Mouse (Mus musculus) liver, postnatal 0 days (tissue): ENCODE measurements around the gene Olfr374. TPM values are rescaled to one million over a fixed set of nuclear protein-coding genes. Genes with fewer than 3 reads are reported as not detected.
A peak's percentile ranks its signal among the peaks of the same experiment; 100 is the strongest.
"Not testable (repeated sequence)": the region's sequence is repeated elsewhere in the genome, so short reads cannot be mapped to it uniquely, and the experiment has no call there.

Experiments
- ATAC-seq: fragments of 200-750 bp; cut with Nextera tagmentation; 2 replicates; pipeline ENCODE4 v1.8.0; 2017; ENCODE audit warnings: mild to moderate bottlenecking, moderate library complexity
- DNase-seq: peaks from one replicate; pipeline ENCODE4 v3.0.0-alpha.2; 2016
- H3K27ac ChIP-seq: fragments of 300-500 bp; sonication (generic); 2 replicates; pipeline ENCODE4 v1.5.1; 2014; ENCODE audit warnings: antibody characterized with exemption, moderate library complexity, mild to moderate bottlenecking, low read depth
- H3K27me3 ChIP-seq: fragments of 300-500 bp; sonication (generic); 2 replicates; pipeline ENCODE4 v1.6.1; 2014; ENCODE audit warnings: low read length, control low read depth, mixed read lengths; ENCODE audit not compliant: insufficient read depth
- H3K36me3 ChIP-seq: fragments of 300-500 bp; sonication (generic); replicated peaks from 2 replicates; pipeline ENCODE4 v1.6.1; 2014; ENCODE audit warnings: mild to moderate bottlenecking, control low read depth, low read length, moderate library complexity, mixed read lengths; ENCODE audit not compliant: insufficient read depth
- H3K4me1 ChIP-seq: fragments of 300-500 bp; sonication (generic); 2 replicates; pipeline ENCODE4 v1.6.1; 2014; ENCODE audit warnings: antibody characterized with exemption, mild to moderate bottlenecking, control low read depth; ENCODE audit not compliant: insufficient read depth
- H3K4me2 ChIP-seq: fragments of 300-500 bp; sonication (generic); 2 replicates; pipeline ENCODE4 v1.6.1; 2014; ENCODE audit warnings: low read depth, mild to moderate bottlenecking, low read length, moderate library complexity, mixed read lengths
- H3K4me3 ChIP-seq: fragments of 300-500 bp; sonication (generic); 2 replicates; pipeline ENCODE4 v1.5.1; 2014; ENCODE audit warnings: low read depth, low read length
- H3K9ac ChIP-seq: fragments of 300-500 bp; sonication (generic); replicated peaks from 2 replicates; pipeline ENCODE4 v1.6.1; 2014; ENCODE audit warnings: mild to moderate bottlenecking, moderate library complexity
- H3K9me3 ChIP-seq: fragments of 300-500 bp; sonication (generic); 2 replicates; pipeline ENCODE4 v1.6.1; 2016; ENCODE audit warnings: mild to moderate bottlenecking, control low read depth, low read length, mixed read lengths
- CTCF ChIP-seq: sonication (generic); IDR thresholded peaks from 2 replicates; pipeline ENCODE4 v1.5.1; 2016; ENCODE audit warnings: antibody characterized with exemption, low read depth
- EP300 ChIP-seq: IDR thresholded peaks from 2 replicates; pipeline ENCODE4 v1.6.1; 2016; ENCODE audit warnings: antibody characterized with exemption, low read depth, mild to moderate bottlenecking
- WGBS: fragments of 180-500 bp; shearing (Covaris S2); extraction: QIAGEN DNeasy Blood & Tissue Kit; methylation state at CpG from one replicate; pipeline ENCODE4 v1.1.7; 2014; ENCODE audit not compliant: insufficient replicate concordance; 5-methylcytosine and 5-hydroxymethylcytosine counted together
- polyA plus RNA-seq: library from polyadenylated mRNA; unstranded; fragments of >200 nt; fragmentation: Nextera tagmentation; extraction: Ambion mirVana; gene quantifications from 2 replicates; pipeline ENCODE4 v1.2.1, GENCODE M21; 2015

Olfr374 gene
- not detected in 2 replicates for polyA plus RNA-seq

DNA sequence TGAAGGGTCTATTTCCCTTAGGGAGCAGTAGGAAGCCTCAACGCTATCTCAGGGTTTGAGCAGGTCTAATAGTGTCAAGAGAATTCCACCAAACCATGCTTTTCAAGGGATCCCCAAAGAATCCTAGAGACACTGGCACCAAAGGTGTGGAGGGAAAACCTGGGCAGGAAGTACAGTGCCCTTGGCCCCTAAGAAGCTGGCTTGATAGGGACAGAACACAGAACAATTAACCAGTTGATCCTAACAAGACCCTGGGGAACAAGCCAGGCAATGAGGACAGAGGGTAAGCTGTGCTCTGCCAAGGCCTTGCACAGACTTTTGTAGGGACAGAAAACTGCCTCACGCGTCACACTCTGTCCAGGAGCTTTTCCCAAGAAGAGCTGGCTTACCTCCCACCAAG is at the start of gene Olfr374:
TSS of gene Olfr374 (plus strand) at position 301 of the 400 bp plus-strand sequence.
- no peak for DNase-seq
- TF ChIP-seq EP300 (no peak), CTCF (no peak)
- no peaks in the 10 kb centered on the region for H3K4me1 ChIP-seq
- H3K4me2 ChIP-seq, result no peak within 1 kb of the TSS
- WGBS, result 87% methylated on average over 3 of the region's 3 CpGs
- no peak within 1 kb of the TSS for H3K9ac ChIP-seq
- no peak within 1 kb of the TSS; the same call in 1 of the 2 replicates for H3K27ac ChIP-seq
- no peaks in the 10 kb centered on the region for H3K27me3 ChIP-seq
- no peaks in the 10 kb centered on the region for H3K36me3 ChIP-seq
- no peak for ATAC-seq
- H3K4me3 ChIP-seq, result no peak within 1 kb of the TSS
- H3K9me3 ChIP-seq, result 0 out of 2 replicates have a peak, but pooled peaks cover 2% of the 10 kb centered on the region

DNA sequence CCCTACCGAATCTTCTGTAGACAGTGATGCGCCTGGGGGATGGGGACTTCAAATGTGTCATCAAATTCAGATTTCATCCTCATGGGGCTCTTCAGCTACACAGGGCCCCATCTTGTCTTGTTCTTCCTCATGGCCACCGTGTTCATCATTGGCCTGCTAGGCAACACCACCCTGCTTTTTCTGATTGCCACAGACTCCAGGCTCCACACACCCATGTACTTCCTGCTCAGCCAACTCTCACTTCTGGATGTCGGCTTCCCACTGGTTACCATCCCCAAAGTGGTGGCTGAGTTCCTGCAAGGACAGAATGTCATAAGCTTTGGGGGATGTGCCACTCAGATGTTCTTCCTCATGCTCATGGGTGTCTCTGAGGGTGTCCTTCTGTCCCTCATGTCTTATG is 49.2 kb upstream of the Olfr374 start:
- WGBS, result 58% methylated on average over 3 of the region's 4 CpGs
- not testable (repeated sequence) for H3K27me3 ChIP-seq, H3K36me3 ChIP-seq, ATAC-seq, H3K27ac ChIP-seq, H3K4me2 ChIP-seq, DNase-seq, H3K9me3 ChIP-seq, H3K4me3 ChIP-seq, H3K9ac ChIP-seq, H3K4me1 ChIP-seq

DNA sequence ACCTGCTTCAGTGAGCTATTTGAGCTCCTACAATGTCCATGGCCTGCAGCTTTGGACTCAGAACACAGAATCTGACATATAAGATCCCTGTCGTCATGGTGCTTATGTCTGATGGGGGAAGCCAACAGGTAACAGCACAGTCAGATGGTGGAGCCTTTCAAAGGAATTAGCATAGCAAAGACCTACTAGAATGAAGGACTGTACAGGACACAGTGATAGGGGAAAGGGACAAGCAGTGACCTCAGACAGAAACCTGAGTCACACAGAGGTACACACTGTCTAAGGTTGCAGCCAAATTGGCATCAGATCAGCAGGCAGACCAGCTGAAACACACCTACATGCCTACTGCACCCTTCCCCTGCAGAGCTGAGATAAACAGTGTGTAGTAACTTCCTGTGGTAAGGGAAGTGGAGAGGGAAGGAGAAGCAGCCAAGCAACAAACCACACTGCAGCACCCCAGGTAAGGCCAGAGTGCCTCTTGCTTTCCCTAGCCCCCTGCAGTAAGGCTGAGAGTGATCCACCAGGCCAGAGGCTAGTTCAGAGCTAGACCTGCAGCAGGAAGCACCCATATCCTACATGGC is 39.9 kb upstream of the Olfr374 start:
- H3K9me3 ChIP-seq, H3K4me3 ChIP-seq, H3K4me1 ChIP-seq, H3K36me3 ChIP-seq, H3K4me2 ChIP-seq, H3K9ac ChIP-seq, DNase-seq, H3K27me3 ChIP-seq: not testable (repeated sequence)
- peak; percentile 15; the same call in 1 of the 2 replicates for ATAC-seq
- H3K27ac ChIP-seq, result peak overlapping the region; percentile 11; the same call in 1 of the 2 replicates
- 65% methylated on average over 1 of the region's 1 CpGs for whole genome bisulfite sequencing

DNA sequence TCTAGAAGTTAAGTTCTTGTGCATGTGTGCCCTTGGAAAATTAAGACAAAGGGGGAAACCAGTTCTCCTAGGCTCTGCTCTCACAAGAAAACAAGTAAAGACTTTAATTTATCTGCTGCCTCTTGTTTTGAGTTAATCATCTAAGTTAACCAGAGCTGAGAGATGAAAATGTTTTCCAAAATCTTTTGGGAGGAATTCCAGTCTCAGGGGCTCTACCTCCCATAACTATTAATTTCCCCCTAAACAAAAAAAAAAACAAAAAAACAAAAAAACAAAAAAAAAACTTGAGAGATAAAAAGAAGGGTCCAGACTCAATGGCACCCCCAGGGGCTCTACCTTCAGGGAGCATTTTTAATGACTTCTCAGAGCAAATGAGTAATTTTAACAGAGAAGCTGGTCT is 24.0 kb upstream of the Olfr374 start, which contains the start of gene Olfr373:
TSS of gene Olfr373 (plus strand) at position 301 of the 400 bp plus-strand sequence.
- not testable (repeated sequence) for H3K9ac ChIP-seq, ATAC-seq, DNase-seq, H3K27ac ChIP-seq, H3K27me3 ChIP-seq, H3K36me3 ChIP-seq, H3K4me2 ChIP-seq, H3K4me3 ChIP-seq, H3K4me1 ChIP-seq, H3K9me3 ChIP-seq

DNA sequence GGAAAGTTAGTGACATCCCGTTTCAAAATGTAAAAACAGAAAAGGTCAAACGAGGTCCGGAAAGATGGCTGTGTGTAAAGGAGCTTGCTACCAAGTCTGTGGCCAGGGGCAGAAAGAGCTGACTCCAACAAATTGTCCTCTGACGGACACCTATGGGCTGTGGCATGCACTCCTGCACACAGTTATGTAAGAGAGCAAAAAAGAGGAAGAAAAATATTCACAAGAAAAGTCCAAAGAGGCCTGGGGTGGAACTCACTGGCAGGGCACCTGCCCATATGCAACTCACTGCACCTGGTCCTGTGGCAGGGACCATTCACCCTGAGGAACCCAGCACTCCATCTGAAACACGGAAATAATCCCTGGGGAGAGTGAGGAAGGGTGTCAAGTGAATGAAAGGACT is 22.1 kb upstream of the Olfr374 start:
- H3K9ac ChIP-seq, result no peak overlapping the region
- ATAC-seq (no peak), DNase-seq (no peak)
- no peaks in the 10 kb centered on the region for H3K27me3 ChIP-seq
- WGBS, result 44% methylated on average over 5 of the region's 5 CpGs
- TF ChIP-seq EP300 (no peak), CTCF (no peak)
- H3K4me3 ChIP-seq, result no peak overlapping the region
- H3K4me1 ChIP-seq, result no peaks in the 10 kb centered on the region
- no peak overlapping the region for H3K4me2 ChIP-seq
- no peak overlapping the region for H3K27ac ChIP-seq
- no peaks in the 10 kb centered on the region for H3K9me3 ChIP-seq
- H3K36me3 ChIP-seq, result no peaks in the 10 kb centered on the region

DNA sequence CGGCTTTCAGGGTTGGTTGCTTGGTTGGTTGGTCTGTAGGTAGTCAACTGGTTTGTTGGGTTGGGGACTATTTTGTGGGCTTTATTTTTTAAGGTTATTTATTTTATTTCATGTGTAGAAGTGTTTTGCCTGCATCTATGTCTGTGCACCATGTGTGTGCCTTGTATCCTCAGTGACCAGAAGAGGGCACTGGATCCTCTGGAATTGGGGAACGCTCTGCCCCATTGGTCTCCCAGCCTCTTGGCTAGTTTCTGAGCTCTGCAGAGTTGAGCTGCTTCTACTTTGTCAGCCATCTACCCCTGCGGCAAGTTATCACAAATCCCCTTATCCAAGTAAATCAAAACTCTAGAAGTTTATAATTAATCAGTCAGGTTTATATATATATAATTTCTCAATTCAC is 19.2 kb upstream of the Olfr374 start:
- not testable (repeated sequence) for H3K27ac ChIP-seq, H3K4me1 ChIP-seq, H3K36me3 ChIP-seq, H3K9ac ChIP-seq, H3K9me3 ChIP-seq, H3K4me3 ChIP-seq, DNase-seq, H3K27me3 ChIP-seq, ATAC-seq, H3K4me2 ChIP-seq
- WGBS, result 78% methylated on average over 3 of the region's 3 CpGs

DNA sequence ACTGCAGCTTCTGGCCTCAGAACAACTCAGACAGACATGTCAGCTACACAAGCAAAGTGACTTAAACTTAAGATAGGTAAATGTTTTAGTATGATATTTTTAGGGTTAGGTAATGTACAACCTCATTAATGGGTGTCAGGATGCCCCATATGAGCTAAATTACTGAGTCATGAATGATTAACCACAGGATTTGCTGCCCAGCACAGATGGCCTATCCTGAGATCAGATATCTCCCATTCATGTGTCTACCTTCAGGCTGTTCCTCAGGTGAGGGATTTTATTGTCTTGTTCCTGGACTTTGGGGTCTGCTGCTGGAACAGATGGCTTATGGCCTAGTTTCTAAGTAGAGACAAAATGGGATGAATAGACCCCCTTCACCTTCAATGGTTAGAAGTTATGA is 10.1 kb upstream of the Olfr374 start:
- not testable (repeated sequence) for DNase-seq, H3K4me2 ChIP-seq, H3K4me1 ChIP-seq, H3K36me3 ChIP-seq, H3K9ac ChIP-seq, H3K27me3 ChIP-seq, H3K4me3 ChIP-seq, H3K9me3 ChIP-seq, H3K27ac ChIP-seq, ATAC-seq

DNA sequence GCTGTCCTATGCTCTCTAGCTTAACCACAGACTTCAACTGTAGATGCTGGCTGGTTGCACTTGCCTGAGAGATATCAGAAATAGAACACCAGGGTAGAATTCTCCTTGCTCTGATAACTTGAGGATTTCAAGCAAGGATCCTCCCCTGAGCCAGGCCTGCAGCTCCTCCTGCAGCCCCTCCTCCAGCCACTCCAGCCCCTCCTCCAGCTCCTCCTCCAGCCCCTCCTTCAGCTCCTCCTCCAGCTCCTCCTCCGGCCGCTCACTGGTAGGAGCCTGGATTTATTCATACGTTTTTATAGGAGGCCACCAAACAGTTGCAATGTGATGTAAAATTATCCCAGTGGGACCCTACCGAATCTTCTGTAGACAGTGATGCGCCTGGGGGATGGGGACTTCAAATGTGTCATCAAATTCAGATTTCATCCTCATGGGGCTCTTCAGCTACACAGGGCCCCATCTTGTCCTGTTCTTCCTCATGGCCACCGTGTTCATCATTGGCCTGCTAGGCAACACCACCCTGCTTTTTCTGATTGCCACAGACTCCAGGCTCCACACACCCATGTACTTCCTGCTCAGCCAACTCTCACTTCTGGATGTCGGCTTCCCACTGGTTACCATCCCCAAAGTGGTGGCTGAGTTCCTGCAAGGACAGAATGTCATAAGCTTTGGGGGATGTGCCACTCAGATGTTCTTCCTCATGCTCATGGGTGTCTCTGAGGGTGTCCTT is 7.3 kb upstream of the Olfr374 start:
- not testable (repeated sequence) for H3K27ac ChIP-seq, H3K9me3 ChIP-seq, H3K4me1 ChIP-seq, H3K4me3 ChIP-seq, ATAC-seq, H3K9ac ChIP-seq, H3K4me2 ChIP-seq, H3K27me3 ChIP-seq, H3K36me3 ChIP-seq, DNase-seq
- 53% methylated on average over 6 of the region's 7 CpGs for WGBS
